Mouse (Mus musculus) duodenum, adult 2 months (tissue): Measurements from ENCODE around the gene Nolc1. TPM values are rescaled to one million over a fixed set of nuclear protein-coding genes. Genes with fewer than 3 reads are reported as not detected.

Experiments used
- polyA plus RNA-seq: library from polyadenylated mRNA; depleted of rRNA; stranded (reverse); fragments of >200 nt; gene quantifications from 2 replicates; pipeline ENCODE4 v1.2.3, GENCODE M21; 2012; ENCODE audit warnings: low replicate concordance; rRNA removed

The Nolc1 gene
- 2.5 and 4.8 TPM in 2 replicates for polyA plus RNA-seq

GRCm38 (mm10) chr19:46075616-46076607 is at the start of gene Nolc1:
Gene Nolc1, plus strand, starts transcription at chr19:46075863.

DNA sequence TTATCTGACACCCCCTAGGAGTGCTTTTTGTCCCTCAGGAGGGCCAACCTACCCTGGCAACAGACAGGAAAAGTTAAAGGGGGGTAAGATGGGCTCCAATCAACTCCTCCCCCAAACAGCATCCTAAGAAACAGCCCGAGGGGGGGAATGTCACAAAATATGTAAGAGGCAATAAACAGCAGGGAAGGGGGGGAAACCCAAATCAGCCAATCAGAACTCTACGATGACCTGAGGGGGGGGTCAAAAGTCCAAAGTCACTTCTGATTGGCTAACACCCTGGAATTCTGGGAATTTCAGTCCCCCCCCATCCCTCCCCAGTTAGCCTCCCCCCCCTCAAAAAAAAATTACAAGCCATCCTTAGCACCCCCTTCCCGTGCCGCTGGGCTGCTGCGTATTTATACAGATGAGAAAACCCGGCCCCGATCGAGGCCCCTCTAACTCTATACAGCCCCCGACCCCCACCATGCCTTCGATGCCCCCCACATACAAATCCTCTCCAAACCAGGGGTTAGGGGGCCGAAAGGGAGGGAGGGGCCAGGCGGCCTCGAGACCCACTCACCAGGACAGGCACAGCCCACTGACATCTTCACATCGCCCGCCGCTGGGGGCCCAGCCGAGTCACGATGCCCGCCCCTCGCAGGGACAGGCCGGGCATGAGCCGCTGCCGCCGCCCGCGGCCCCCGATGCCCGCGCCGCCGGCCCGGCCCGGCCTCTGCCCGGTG is 31.2 kb upstream of the Nolc1 start, which contains the start of gene Pprc1:
Gene Pprc1, plus strand, starts transcription at position 616 of the 722 bp plus-strand sequence.

DNA sequence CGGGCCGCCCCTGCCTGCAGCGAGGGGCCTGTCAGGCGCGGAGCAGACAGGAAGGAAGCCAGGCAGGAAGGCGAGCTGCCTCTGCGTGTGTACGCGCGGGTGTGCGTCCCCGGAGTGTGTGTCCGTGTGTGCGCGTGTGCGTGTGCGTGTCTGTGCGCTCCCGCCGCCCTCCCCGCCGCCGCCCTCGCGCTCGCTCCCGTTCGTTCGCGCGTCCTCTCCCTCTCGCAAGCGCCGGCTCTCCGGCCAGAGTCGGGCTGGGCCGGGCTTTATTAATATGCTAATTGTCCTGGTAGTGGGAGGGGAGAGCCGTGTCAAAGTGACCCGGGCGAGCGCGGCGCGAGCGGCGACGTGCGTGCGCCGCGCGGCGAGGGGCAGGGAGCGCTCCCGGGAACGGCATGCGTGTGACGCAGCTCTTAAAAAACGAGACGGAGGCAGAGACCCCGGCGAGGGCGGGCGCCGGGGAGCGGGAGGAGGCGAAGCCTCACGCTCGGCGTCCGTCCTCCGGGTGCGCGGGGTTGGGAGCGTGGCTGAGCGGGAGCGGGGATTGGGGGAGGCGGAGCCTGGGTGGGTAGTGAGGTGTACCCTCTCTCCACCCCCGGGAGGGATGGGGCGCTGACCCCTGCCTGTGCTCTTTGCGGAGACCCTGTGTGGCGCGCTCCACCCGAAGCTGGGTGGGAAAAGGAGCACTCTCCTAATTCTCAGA is 30.5 kb upstream of the Nolc1 start, which contains the start of gene Ldb1:
Gene Ldb1, minus strand, starts transcription at position 222 of the 703 bp plus-strand sequence.

GRCm38 (mm10) chr19:46131694-46132525 is 56.2 kb downstream of the Nolc1 start, which contains the start of gene Elovl3:
Gene Elovl3, plus strand, starts transcription at chr19:46131897.

Other genes starting within 250 kb of the Nolc1 start
- gene Armh3, start 77.4 kb upstream of the Nolc1 start, polyA plus RNA-seq = 6.3 and 7.3 TPM in 2 replicates
- 4.3 and 5.2 TPM in 2 replicates for gene Hps6, start 72.4 kb upstream of the Nolc1 start, polyA plus RNA-seq
- 8.0 and 18.5 TPM in 2 replicates for gene Pprc1, start 31.0 kb upstream of the Nolc1 start, polyA plus RNA-seq
- 59.4 and 62.9 TPM in 2 replicates for gene Ldb1, start 30.6 kb upstream of the Nolc1 start, polyA plus RNA-seq
- gene Elovl3, start 56.0 kb downstream of the Nolc1 start, polyA plus RNA-seq = not detected in 2 replicates
- not detected in 2 replicates for gene Pitx3, start 72.5 kb downstream of the Nolc1 start, polyA plus RNA-seq
- 187 and 199 TPM in 2 replicates for gene Gbf1, start 76.6 kb downstream of the Nolc1 start, polyA plus RNA-seq
- 32.6 and 51.3 TPM in 2 replicates for gene Nfkb2, start 228.5 kb downstream of the Nolc1 start, polyA plus RNA-seq